Comparison of ENCODE assay signal across 17 mouse cellular contexts in the genomic region with DNA sequence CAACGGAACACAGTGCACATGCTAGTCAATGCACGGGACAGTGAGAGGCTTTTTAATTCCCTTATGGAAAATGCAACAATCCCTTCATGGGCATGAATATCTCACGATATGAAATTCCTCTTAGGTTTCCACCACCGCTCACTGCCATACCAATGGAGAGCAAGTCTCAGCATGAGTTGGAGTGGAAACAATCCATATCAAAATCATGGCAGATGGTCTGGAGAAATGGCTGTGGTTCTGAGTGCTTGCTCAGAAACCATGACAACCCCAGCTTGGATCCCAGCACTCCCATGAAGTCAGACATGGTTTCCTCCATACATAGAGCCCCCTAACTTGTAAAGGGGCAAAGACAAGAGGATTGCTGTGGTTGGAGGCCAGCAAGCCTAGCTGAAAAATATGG. TPM values are rescaled to one million over a fixed set of nuclear protein-coding genes. Genes with fewer than 3 reads are reported as not detected.
"Had no signal": no experiment of that assay in that cellular context is flagged by ENCODE, and none has a peak within 500 bp of the region (broad histone marks: within the 10 kb centered on the region; RNA-seq: fewer than 3 reads in every experiment).

No protein-coding gene starts in this region.

- H3K27ac ChIP-seq: layer of hippocampus, adult 2 months; limb, embryonic 13.5 days; liver, embryonic 15.5 days; midbrain, embryonic 10.5 days; stomach, embryonic 15.5 days had no signal

- H3K9me3 ChIP-seq: limb, embryonic 13.5 days; liver, embryonic 15.5 days; midbrain, embryonic 10.5 days; neural tube, embryonic 13.5 days; stomach, embryonic 15.5 days had no signal

- H3K4me2 ChIP-seq: limb, embryonic 13.5 days; liver, embryonic 15.5 days; stomach, embryonic 15.5 days had no signal

- H3K27me3 ChIP-seq: neural tube, embryonic 13.5 days had no signal

- H3K4me1 ChIP-seq: liver, embryonic 15.5 days; stomach, embryonic 15.5 days had no signal

- H3K4me3 ChIP-seq: layer of hippocampus, adult 2 months; limb, embryonic 13.5 days; liver, embryonic 15.5 days; midbrain, embryonic 10.5 days; neural tube, embryonic 13.5 days; stomach, embryonic 15.5 days had no signal

- DNase-seq: kidney, postnatal 10 days; kidney, postnatal 4 days; left cerebral cortex, postnatal 4 days; lung, adult 2 months; lung, postnatal 4 days; midbrain, embryonic 14.5 days; retina, postnatal 1 day; thymus, adult 2 months; thymus, postnatal 36 days had no signal

- H3K9ac ChIP-seq: limb, embryonic 13.5 days; liver, embryonic 15.5 days; neural tube, embryonic 13.5 days; stomach, embryonic 15.5 days had no signal

- H3K36me3 ChIP-seq: limb, embryonic 13.5 days; liver, embryonic 15.5 days; midbrain, embryonic 10.5 days; neural tube, embryonic 13.5 days; stomach, embryonic 15.5 days had no signal

- ATAC-seq: lung, postnatal 0 days had no signal

RNA-seq across cellular contexts. Expression of gene Lamp5, which starts 3.6 kb away (rescaled TPM):
- polyA plus RNA-seq: liver, adult 2 months; liver, embryonic 15.5 days; lung, adult 2 months; lung, postnatal 0 days; thymus, adult 2 months had no signal
